Mouse (Mus musculus) embryo, embryonic 10 days (tissue): Measurements from ENCODE around the gene Exoc7.

Source experiments
- DNase-seq: peaks from one replicate; pipeline ENCODE4 v3.0.0-alpha.2; 2015; ENCODE audit warnings: low spot score

Exoc7 gene

GRCm38 (mm10) chr11:116244580-116244979 is 62.5 kb downstream of the Exoc7 start:
- no peak for DNase-seq

GRCm38 (mm10) chr11:116241744-116242235 is 65.2 kb downstream of the Exoc7 start:
- DNase-seq, result peak; percentile 80

- DNase-seq, result peak; percentile 58
These were observed 67.2 kb downstream of the Exoc7 start for GRCm38 (mm10) chr11:116239797-116240196.
